Mouse (Mus musculus) lung, adult 2 months (tissue): ENCODE results near the gene Kif1a.

ENCODE experiments used
- CTCF ChIP-seq: fragments of 200-500 bp; IDR thresholded peaks from 2 replicates; pipeline ENCODE4 v1.5.1; 2011; ENCODE audit warnings: mild to moderate bottlenecking, low read length, control low read depth; ENCODE audit not compliant: insufficient read depth
- POLR2A ChIP-seq: fragments of 200-500 bp; IDR thresholded peaks from 2 replicates; pipeline ENCODE4 v1.6.1; 2011; ENCODE audit warnings: low read depth, mild to moderate bottlenecking, control low read depth, low read length, borderline replicate concordance; ENCODE audit errors: extremely low read depth

DNA sequence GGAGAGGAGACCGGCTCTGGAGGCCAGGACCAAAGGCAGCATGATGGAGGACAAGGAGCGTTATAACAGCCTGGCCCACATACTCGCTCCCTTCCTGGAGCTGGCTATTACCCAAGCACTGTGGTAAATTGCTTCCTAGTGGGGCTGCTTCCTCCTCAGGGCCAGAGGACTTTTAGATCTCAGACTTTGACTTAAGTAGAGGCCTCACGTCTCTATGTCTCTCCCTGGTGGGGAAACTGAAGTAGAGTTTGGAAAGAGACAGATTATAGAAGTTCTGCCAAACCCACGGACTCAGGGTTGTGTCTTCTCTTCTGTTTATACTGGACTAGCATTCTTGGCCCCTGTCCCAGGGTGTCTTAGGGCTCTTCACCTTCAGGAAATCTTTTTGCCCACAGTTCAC lies 23.5 kb upstream of the Kif1a start:
- TF ChIP-seq POLR2A (no peak), CTCF (no peak)
